Mouse (Mus musculus): ENCODE measurements around the gene Mapkbp1.

Gene Mapkbp1

DNA sequence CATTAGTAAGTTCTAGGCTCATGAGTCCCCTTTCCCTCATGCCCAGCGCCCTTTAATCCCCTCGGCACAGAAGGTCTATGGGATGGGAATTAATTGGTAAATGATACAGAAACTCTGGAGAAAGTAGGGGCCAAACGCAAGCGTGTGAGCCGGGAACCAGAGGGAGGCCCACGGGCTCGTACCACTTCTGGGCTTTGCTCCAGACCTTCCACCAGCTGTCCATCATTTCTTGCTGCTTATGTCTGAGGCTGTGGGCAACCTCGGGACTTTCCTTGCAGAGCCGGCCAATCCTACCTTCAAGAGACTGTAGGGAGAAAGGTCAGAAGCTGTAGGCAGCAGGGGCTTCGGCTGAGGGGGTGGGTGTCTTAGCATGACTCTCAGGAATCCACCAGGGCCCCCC is 83.4 kb downstream of the Mapkbp1 start:
- DNase-seq: no peak

DNA sequence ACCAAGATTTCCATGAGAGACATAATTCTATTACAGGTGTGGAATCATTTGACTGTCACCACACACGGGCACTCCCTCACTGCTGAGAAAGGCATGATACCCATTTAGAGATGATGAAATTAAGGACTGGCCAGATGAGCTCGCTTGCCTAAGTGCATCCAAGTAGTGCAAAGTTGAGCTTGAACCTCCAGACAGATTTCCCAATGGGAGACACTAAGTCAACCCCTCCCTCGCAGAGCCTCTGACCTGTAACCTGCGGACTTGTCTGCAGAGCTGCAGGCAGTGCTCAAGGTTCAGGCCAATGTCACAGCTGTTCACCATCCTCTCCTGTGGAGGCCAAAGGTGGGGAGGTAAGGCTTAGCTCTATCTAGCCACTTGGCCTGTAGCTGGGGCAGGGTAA is 86.3 kb downstream of the Mapkbp1 start:
- DNase-seq: no peak

DNA sequence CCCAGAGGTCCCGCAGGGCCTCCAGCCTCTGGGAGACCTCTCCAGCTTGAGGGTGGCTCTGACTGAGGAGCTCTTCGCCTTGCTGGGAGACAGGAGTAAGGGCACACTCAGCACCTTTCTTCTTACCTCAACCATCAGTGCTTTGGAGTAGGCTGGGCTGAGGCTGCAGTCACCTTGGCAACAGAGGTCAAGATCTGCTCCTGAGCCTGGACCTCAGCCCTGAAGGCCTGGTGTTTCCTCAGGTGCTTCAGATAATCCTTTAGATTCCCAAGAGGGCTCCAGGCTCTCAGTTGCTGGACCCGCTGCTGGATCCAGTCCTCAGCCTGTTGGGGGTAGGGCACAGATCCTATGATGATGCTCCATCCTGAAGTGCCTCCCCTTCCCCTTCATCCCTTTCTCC is 87.0 kb downstream of the Mapkbp1 start:
- DNase-seq: no peak

DNA sequence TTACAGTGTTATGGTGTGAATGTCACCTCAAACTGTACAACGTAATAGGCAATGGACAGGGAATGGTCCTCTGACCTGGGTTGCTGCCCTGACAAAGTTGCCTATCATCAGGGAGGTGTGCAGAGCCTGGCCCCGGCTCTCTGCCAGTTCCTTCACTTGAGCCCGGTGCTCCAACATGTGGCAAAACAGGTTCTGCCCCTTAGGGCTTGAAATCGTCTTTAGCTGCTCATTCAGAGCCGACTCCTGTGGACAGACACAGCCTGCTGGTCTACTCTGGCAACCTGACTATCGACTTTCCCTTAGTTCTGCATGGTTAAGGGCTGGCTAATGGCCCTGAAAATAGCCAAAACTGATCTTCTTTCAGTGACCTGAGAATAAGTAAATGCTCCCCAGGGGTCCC is 87.7 kb downstream of the Mapkbp1 start:
- DNase-seq: no peak

DNA sequence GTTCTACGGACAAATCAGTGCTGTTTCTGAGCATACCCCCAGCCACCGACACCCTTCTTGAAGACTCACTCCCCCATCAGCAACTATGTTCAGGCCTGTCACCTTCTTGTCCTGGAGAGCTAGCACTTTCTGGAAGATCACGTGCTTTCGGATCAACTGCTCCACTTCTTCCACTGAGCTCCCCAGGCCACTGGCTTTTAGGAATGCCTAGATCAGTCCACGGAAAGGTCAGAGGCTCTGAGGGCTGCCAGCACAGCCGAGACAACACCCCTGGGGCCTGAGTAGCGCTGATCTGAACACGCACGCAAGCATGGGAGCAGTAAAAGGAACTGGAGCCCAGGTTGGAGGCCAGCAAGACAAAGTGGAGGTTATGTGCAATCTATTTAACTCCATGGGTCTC is 88.2 kb downstream of the Mapkbp1 start:
- no peak for DNase-seq

DNA sequence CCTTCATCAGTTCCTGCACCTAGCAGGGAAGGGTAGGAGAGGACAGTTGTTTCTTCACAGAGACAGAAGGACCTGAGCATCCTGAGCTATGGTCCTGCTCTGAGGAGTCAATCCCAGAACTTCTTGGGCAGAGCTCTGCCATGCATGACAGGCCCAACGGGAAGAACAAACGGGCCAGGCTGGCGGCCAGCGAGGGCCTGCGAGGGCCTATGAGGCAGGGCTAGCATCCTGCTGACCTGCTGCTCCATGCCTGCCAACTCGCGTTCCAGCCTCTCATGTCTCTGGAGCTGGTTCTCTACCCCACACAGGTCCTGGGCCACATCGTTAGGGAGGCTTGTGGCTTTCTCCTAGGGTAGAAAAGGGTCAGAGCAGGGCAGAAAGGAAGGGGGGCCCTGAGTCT is 89.7 kb downstream of the Mapkbp1 start:
- DNase-seq: peak; percentile 35 to 61

DNA sequence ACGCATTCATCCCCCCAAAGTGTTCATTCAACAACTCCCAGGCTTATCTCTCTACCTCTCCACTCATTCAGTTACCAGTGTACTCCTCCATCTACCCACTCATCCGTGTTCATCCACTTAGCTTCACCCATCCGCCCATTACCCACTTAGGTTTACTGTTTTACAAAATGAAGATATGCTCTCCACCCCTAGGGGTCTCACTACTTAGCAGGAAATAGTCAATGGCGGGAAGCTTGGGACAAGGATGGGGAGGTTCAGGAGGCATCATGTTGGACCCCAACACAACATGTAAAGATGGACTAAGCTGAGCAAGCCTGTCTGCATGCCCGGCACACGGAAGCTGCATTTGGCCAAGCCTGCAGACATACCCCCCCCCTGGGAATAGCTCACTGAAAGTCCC is 92.1 kb downstream of the Mapkbp1 start:
- DNase-seq: no peak

DNA sequence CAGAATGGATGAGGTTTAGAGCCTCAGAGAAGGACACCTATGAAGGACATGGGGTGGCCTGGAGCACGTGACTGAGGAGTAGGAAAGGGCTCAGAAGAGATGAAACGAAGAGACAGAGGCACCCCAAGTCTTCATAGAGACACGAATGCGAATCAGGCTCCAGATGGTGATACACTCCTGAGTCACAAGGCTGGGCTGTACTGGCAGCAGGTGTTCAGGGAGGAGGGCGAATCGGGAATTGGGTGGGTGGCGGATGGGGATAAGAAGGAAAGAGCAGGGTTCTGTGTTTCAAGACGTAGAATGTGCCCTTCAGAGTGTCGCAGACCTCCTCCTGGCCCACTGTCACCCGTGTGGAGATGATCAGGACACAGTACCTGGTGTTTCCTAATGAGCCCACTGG is 92.7 kb downstream of the Mapkbp1 start:
- no peak for DNase-seq

DNA sequence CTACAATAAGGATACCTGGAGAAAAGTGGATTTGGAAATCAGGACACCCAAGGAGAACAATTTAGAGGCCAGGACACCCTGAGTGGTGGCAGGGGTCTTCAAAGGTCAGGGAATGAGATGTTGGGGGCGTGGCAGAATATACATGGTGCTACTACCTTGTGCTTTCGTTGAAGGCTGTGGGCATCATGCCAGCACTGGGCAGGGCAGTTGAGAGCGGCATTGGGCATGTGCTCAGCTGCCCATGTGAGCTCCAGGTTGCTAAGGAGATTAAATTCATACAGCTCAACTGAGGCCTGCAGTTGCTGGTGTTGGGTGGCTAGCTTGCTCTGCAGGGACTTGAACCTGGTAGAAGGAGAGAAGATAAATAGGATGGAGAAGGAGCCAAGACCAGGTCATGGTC is 93.7 kb downstream of the Mapkbp1 start:
- DNase-seq: peak in 1 of 2 experiments; percentile 29

DNA sequence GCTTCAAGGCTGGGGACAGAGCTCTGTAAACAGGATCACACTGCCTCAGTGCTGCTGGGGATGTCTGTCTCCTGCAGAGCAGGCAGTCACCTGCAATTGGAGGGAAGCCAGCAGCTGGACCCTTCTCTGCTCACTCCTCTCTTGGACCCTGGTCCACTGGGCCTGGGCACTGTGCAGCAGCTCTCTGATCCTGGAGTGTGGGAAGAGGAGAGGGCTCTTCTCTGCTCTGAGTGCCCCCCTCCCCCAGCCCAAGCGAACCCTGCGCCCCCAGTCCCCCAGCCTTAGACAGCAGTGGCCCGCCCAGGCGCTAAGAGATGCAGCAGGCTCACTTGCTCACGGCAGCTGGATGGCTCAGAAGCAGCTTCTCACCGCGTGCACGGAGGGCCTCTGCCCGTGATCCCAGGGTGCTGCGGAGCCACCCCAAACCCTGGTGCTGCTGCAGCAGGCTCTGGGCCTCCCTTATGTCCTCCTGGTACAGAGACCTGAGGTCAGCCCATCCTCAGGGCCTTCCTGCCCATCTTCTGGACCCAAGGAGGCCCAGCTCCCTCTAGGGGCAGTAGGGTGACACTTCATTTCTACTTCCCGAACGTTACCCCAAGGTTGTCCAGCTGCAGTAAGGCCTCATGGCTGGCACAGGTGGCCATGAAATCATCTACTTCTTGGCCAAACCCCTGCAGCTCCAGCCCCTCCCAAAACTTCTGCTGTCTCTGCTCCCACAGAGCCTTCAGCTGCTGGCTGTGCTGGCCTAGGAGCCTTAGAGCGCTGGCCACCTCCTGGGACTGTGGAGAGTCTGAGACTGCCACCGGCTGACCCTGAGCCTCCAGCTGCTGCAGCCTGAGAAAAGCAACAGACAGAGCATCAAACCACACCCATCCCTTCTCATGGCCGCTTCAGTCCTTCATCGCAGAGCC is 96.3 kb downstream of the Mapkbp1 start:
- peak; percentile 57 to 69 for DNase-seq

DNA sequence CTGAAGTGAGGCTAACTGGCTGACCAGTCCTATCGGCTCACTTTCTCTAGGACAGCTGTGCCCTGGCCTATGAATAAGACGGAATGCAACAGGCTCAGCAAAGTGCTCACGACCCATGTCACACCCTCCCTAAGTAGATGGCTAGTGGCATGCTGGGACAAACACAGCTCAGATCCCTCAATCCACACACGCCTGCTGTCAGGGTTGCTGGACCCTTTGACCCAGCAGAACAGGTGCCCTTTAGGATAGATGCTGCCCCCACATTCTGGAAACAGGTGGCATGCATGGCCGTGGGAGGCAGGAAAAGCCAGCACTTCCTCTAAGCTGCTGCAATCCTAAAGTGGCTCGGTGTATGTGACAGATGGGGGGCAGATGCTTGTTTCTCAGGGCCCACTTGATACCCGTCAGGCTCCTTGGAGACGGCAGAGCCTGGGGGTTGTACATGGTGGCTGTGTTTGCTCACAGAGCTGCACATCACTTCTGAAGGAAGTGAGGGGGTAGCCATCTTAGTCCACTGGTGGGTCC is 97.0 kb downstream of the Mapkbp1 start:
- DNase-seq: no peak

DNA sequence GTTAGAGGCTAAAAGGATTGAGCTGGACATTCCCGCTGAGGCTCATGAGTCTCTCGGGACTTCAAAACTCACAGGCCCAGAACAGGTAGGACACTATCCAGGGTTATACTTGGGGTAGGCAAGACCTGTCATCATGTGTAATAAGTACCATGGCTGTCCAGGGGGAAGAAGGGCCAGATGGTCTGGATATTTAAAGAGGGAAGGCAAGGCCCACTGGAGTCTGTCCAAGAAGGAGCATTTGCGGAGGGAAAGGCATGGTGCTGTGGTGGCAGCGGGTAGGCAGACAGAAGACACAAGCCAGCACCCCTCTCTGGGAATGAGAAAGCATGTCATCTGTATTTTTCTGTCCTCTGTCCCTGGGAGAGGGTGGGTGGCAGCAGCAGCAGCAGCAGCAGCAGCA is 101.6 kb downstream of the Mapkbp1 start:
- peak; percentile 39 to 54 for DNase-seq

DNA sequence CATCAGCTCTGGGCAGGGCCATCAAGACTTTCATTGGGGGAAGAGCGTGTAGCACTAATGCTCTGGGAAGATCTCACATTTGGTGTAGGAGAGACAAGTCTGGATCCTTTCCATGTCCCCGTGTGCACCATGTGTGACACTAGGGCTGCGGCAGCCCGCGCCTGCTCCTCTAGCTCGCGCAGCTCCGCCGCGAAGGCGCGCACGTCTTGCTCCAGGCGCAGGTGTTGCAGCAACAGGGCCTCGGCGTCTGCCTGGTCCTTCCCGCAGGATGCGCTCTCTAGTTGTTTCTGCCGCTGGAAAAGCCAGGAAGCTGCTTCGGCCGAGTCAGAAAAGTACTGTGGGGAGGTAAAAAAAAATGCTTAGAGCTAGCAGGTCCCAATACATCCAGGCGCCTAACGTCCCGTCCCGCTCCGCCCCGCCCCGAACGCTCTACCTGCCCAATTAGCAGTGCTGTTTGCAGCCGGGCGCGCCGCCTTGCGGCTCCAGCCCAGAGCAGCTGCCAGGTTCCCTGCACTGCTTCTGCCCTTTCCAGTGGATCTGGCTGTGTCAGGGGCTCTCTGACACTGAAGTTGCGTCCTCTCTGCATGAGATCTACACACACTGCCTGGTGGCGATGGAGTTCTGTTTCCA is 103.7 kb downstream of the Mapkbp1 start:
- peak; percentile 81 to 85 for DNase-seq

Measured in cerebellum, postnatal 25 days (tissue).